Mouse (Mus musculus) lung, adult 2 months (tissue): ENCODE results near the gene Ace. TPM values are rescaled to one million over a fixed set of nuclear protein-coding genes. Genes with fewer than 3 reads are reported as not detected.

Experiments used
- DNase-seq: peaks from one replicate; pipeline ENCODE4 v3.0.0; 2022
- H3K4me1 ChIP-seq: fragments of 200-500 bp; 2 replicates; pipeline ENCODE4 v1.6.1; 2011; ENCODE audit warnings: low read length; ENCODE audit not compliant: control insufficient read depth, insufficient read depth
- H3K4me3 ChIP-seq: fragments of 200-500 bp; replicated peaks from 2 replicates; pipeline ENCODE3; 2011; ENCODE audit warnings: low read depth, mild to moderate bottlenecking, control low read depth, low read length; ENCODE audit errors: extremely low read depth
- CTCF ChIP-seq: fragments of 200-500 bp; IDR thresholded peaks from 2 replicates; pipeline ENCODE4 v1.5.1; 2011; ENCODE audit warnings: mild to moderate bottlenecking, low read length, control low read depth; ENCODE audit not compliant: insufficient read depth
- POLR2A ChIP-seq: fragments of 200-500 bp; IDR thresholded peaks from 2 replicates; pipeline ENCODE4 v1.6.1; 2011; ENCODE audit warnings: low read depth, mild to moderate bottlenecking, control low read depth, low read length, borderline replicate concordance; ENCODE audit errors: extremely low read depth
- WGBS: fragments of 180-500 bp; shearing (Covaris S2); methylation state at CpG from one replicate; pipeline ENCODE4 v1.1.7; 2018; 5-methylcytosine and 5-hydroxymethylcytosine counted together
- polyA plus RNA-seq: library from polyadenylated mRNA; depleted of rRNA; stranded (reverse); fragments of >200 nt; gene quantifications from 2 replicates; pipeline ENCODE4 v1.2.3, GENCODE M21; 2012

The Ace gene
- polyA plus RNA-seq, 1 experiment = 704 TPM

GRCm38 (mm10) chr11:105958566-105958965, 9.2 kb upstream of the Ace start:
- no peak for DNase-seq
- WGBS = 17% methylated on average over 1 of the region's 1 CpGs
- no peak overlapping the region for H3K4me3 ChIP-seq
- TF ChIP-seq POLR2A = no peak
- no peak for TF ChIP-seq CTCF
- H3K4me1 ChIP-seq = peaks cover 12% of the 10 kb centered on the region

- DNase-seq = no peak
- WGBS = 2% methylated on average over 17 of the region's 17 CpGs
Observed at GRCm38 (mm10) chr11:105959355-105959754, 8.4 kb upstream of the Ace start.

GRCm38 (mm10) chr11:105964691-105965090, 3.1 kb upstream of the Ace start:
- WGBS = 59% methylated on average over 5 of the region's 5 CpGs
- no peak for DNase-seq
- TF ChIP-seq POLR2A (no peak), CTCF (peak; percentile 7; the same call in 1 of the 2 replicates)
- H3K4me1 ChIP-seq = peaks cover 7% of the 10 kb centered on the region
- H3K4me3 ChIP-seq = no peak overlapping the region

More at GRCm38 (mm10) chr11:105959355-105959754, 8.4 kb upstream of the Ace start:
- H3K4me1 ChIP-seq = peaks cover 11% of the 10 kb centered on the region
- TF ChIP-seq CTCF (no peak), POLR2A (peak; percentile 52; the same call in 1 of the 2 replicates)
- H3K4me3 ChIP-seq = no peak overlapping the region

GRCm38 (mm10) chr11:105966288-105966687, 1.5 kb upstream of the Ace start:
- no peak for TF ChIP-seq CTCF
- no peak for TF ChIP-seq POLR2A
- Histone ChIP-seq H3K4me3 (no peak overlapping the region), H3K4me1 (peaks cover 3% of the 10 kb centered on the region)
- 70% methylated on average over 4 of the region's 4 CpGs for WGBS
- DNase-seq = no peak

GRCm38 (mm10) chr11:105968948-105969347, 1.2 kb downstream of the Ace start:
- WGBS = 35% methylated on average over 10 of the region's 10 CpGs
- Histone ChIP-seq H3K4me1 (peaks cover 7% of the 10 kb centered on the region), H3K4me3 (peak overlapping the region; percentile 93)
- TF ChIP-seq POLR2A (no peak), CTCF (no peak)
- no peak for DNase-seq

GRCm38 (mm10) chr11:105969516-105969915, 1.8 kb downstream of the Ace start:
- peak overlapping the region; percentile 93 for H3K4me3 ChIP-seq
- 5% methylated on average over 1 of the region's 1 CpGs for WGBS
- peak; percentile 71 for DNase-seq
- peaks cover 10% of the 10 kb centered on the region for H3K4me1 ChIP-seq
- TF ChIP-seq POLR2A = no peak
- peak; percentile 83 for TF ChIP-seq CTCF

- peaks cover 22% of the 10 kb centered on the region for H3K4me1 ChIP-seq
- 89% methylated on average over 6 of the region's 6 CpGs for WGBS
- no peak for TF ChIP-seq CTCF
- no peak for TF ChIP-seq POLR2A
- DNase-seq = no peak
- H3K4me3 ChIP-seq = no peak overlapping the region
Observed at GRCm38 (mm10) chr11:105974593-105974992, 6.8 kb downstream of the Ace start.

GRCm38 (mm10) chr11:105975050-105975449, 7.3 kb downstream of the Ace start:
- DNase-seq = no peak
- Histone ChIP-seq H3K4me1 (peaks cover 22% of the 10 kb centered on the region), H3K4me3 (no peak overlapping the region)
- WGBS = 45% methylated on average over 3 of the region's 3 CpGs
- TF ChIP-seq CTCF (no peak), POLR2A (no peak)

GRCm38 (mm10) chr11:105975636-105976035, 7.9 kb downstream of the Ace start:
- 87% methylated on average over 5 of the region's 5 CpGs for WGBS

GRCm38 (mm10) chr11:105978232-105978631, 10.5 kb downstream of the Ace start:
- peaks cover 19% of the 10 kb centered on the region for H3K4me1 ChIP-seq
- no peak for TF ChIP-seq CTCF
- TF ChIP-seq POLR2A = no peak
- WGBS = 69% methylated on average over 2 of the region's 2 CpGs
- DNase-seq = no peak
- H3K4me3 ChIP-seq = no peak overlapping the region

More at GRCm38 (mm10) chr11:105975636-105976035, 7.9 kb downstream of the Ace start:
- no peak overlapping the region for H3K4me3 ChIP-seq
- H3K4me1 ChIP-seq = peaks cover 22% of the 10 kb centered on the region
- DNase-seq = no peak
- no peak for TF ChIP-seq CTCF
- no peak for TF ChIP-seq POLR2A
